In genomic region chr5:100159638-100159973, GRCm38 (mm10) we compare ENCODE assay signal across 8 mouse cellular contexts. TPM values are rescaled to one million over a fixed set of nuclear protein-coding genes. Genes with fewer than 3 reads are reported as not detected.
DNase-seq lines count a peak whose midpoint lies in the region; ATAC-seq lines count a peak whose summit lies in the region.

Gene Tmem150c, minus strand, starts transcription at chr5:100159808.

- no peak within 1 kb of the TSS for H3K27ac ChIP-seq in heart, embryonic 14.5 days (replicated peaks in 1 of 2; ENCODE audit: control insufficient read depth in 1 of 2, insufficient read depth in 1 of 2, low read depth in 2 of 2, low read length in 2 of 2)
- H3K27ac ChIP-seq in forebrain, embryonic 14.5 days (ENCODE audit: low read depth, low read length), result peak within 1 kb of the TSS; percentile 68; the same call in 1 of the 2 replicates
- no peak within 1 kb of the TSS for H3K27ac ChIP-seq in limb, embryonic 11.5 days (replicated peaks; ENCODE audit: low read depth, low read length)
- no peak within 1 kb of the TSS for H3K27ac ChIP-seq in stomach, embryonic 14.5 days (ENCODE audit: low read length)

- H3K4me1 ChIP-seq in heart, embryonic 14.5 days (ENCODE audit: control insufficient read depth in 2 of 2, insufficient read depth in 2 of 2, low read length in 2 of 2), result peaks cover 0 to 5% of the 10 kb centered on the region in 2 experiments; a peak in 2 of 4 replicates
- no peaks in the 10 kb centered on the region for H3K4me1 ChIP-seq in forebrain, embryonic 14.5 days (ENCODE audit: control insufficient read depth, insufficient read depth, low read length)
- 0 out of 2 replicates have a peak, but pooled peaks cover 2% of the 10 kb centered on the region for H3K4me1 ChIP-seq in limb, embryonic 11.5 days (ENCODE audit: control insufficient read depth, insufficient read depth, low read length)
- H3K4me1 ChIP-seq in stomach, embryonic 14.5 days (ENCODE audit: control insufficient read depth, insufficient read depth, low read length), result peaks cover 2% of the 10 kb centered on the region; the same call in 1 of the 2 replicates

- WGBS in heart, embryonic 14.5 days, result 7% methylated on average over 6 of the region's 6 CpGs
- WGBS in forebrain, embryonic 14.5 days, result 9% methylated on average over 6 of the region's 6 CpGs
- 10% methylated on average over 6 of the region's 6 CpGs for WGBS in limb, embryonic 11.5 days
- WGBS in stomach, embryonic 14.5 days, result 16% methylated on average over 6 of the region's 6 CpGs

- no peak for ATAC-seq in heart, embryonic 14.5 days (ENCODE audit: insufficient number of reproducible peaks, insufficient read depth, low FRiP score, low read depth)
- ATAC-seq in forebrain, embryonic 14.5 days, result no peak
- no peak for ATAC-seq in limb, embryonic 11.5 days (ENCODE audit: insufficient number of reproducible peaks, low FRiP score, low TSS enrichment, low read depth)
- ATAC-seq in stomach, embryonic 14.5 days (ENCODE audit: insufficient number of reproducible peaks, insufficient read depth, low FRiP score, low read depth), result no peak

- peak within 1 kb of the TSS; percentile 99 for H3K4me2 ChIP-seq in heart, embryonic 14.5 days (ENCODE audit: low read length)
- H3K4me2 ChIP-seq in forebrain, embryonic 14.5 days (ENCODE audit: low read length), result peak within 1 kb of the TSS; percentile 94
- peak within 1 kb of the TSS; percentile 100 for H3K4me2 ChIP-seq in limb, embryonic 11.5 days (ENCODE audit: low read depth, severe bottlenecking)
- H3K4me2 ChIP-seq in stomach, embryonic 14.5 days (replicated peaks; ENCODE audit: low read depth, low read length), result peak within 1 kb of the TSS; percentile 99

- no peaks in the 10 kb centered on the region for H3K36me3 ChIP-seq in heart, embryonic 14.5 days (ENCODE audit: control insufficient read depth, insufficient read depth, low read length)
- H3K36me3 ChIP-seq in forebrain, embryonic 14.5 days (ENCODE audit: control insufficient read depth, insufficient read depth, low read length), result no peaks in the 10 kb centered on the region
- H3K36me3 ChIP-seq in limb, embryonic 11.5 days (ENCODE audit: control insufficient read depth, insufficient read depth, low read length), result no peaks in the 10 kb centered on the region
- H3K36me3 ChIP-seq in stomach, embryonic 14.5 days (ENCODE audit: control insufficient read depth, insufficient read depth, low read length), result no peaks in the 10 kb centered on the region

- peak within 1 kb of the TSS; percentile 77 for H3K9ac ChIP-seq in heart, embryonic 14.5 days (ENCODE audit: low read length)
- peak within 1 kb of the TSS; percentile 90 for H3K9ac ChIP-seq in forebrain, embryonic 14.5 days (ENCODE audit: low read length)
- H3K9ac ChIP-seq in limb, embryonic 11.5 days (ENCODE audit: low read length), result peak within 1 kb of the TSS; percentile 63
- H3K9ac ChIP-seq in stomach, embryonic 14.5 days (replicated peaks; ENCODE audit: low read depth, low read length), result peak within 1 kb of the TSS; percentile 52

- H3K4me3 ChIP-seq in heart, embryonic 14.5 days (ENCODE audit: control insufficient read depth in 1 of 2, insufficient read depth in 1 of 2, low read depth in 1 of 2, low read length in 2 of 2), result peak within 1 kb of the TSS; percentile 77 to 88
- peak within 1 kb of the TSS; percentile 73 for H3K4me3 ChIP-seq in forebrain, embryonic 14.5 days (ENCODE audit: low read depth, low read length)
- peak within 1 kb of the TSS; percentile 65 for H3K4me3 ChIP-seq in limb, embryonic 11.5 days (ENCODE audit: low read depth, low read length)
- H3K4me3 ChIP-seq in stomach, embryonic 14.5 days (ENCODE audit: low read depth, low read length), result peak within 1 kb of the TSS; percentile 68

- H3K27me3 ChIP-seq in heart, embryonic 14.5 days (ENCODE audit: control insufficient read depth, insufficient read depth, low read length), result peaks cover 21% of the 10 kb centered on the region
- H3K27me3 ChIP-seq in forebrain, embryonic 14.5 days (replicated peaks; ENCODE audit: control insufficient read depth, insufficient read depth, low read length), result no peaks in the 10 kb centered on the region
- H3K27me3 ChIP-seq in limb, embryonic 11.5 days (ENCODE audit: control insufficient read depth, insufficient read depth, low read length), result peaks cover 16% of the 10 kb centered on the region
- 0 out of 2 replicates have a peak, but pooled peaks cover 3% of the 10 kb centered on the region for H3K27me3 ChIP-seq in stomach, embryonic 14.5 days (ENCODE audit: control insufficient read depth, insufficient read depth, low read length)

- DNase-seq in heart, adult 18-20 months, result no peak
- no peak for DNase-seq in adrenal gland, postnatal 14 days
- no peak for DNase-seq in forebrain, embryonic 14.5 days (ENCODE audit: low spot score)
- DNase-seq in limb, embryonic 11.5 days (ENCODE audit: low spot score), result no peak
- DNase-seq in urinary bladder, postnatal 14 days (ENCODE audit: low spot score), result no peak
- DNase-seq in frontal cortex, postnatal 10 days (ENCODE audit: low spot score in 2 of 2), result no peak

- H3K9me3 ChIP-seq in heart, embryonic 14.5 days (ENCODE audit: control insufficient read depth, low read length), result no peaks in the 10 kb centered on the region
- no peaks in the 10 kb centered on the region for H3K9me3 ChIP-seq in forebrain, embryonic 14.5 days (replicated peaks; ENCODE audit: control insufficient read depth, low read length)
- H3K9me3 ChIP-seq in limb, embryonic 11.5 days (ENCODE audit: control insufficient read depth, low read length), result no peaks in the 10 kb centered on the region
- no peaks in the 10 kb centered on the region for H3K9me3 ChIP-seq in stomach, embryonic 14.5 days (ENCODE audit: control insufficient read depth, low read depth, low read length)

RNA-seq across cellular contexts. Expression of gene Tmem150c, which starts in this region (rescaled TPM):
- 1.2 and 1.7 TPM in 2 replicates for polyA plus RNA-seq in heart, embryonic 14.5 days (2014; fragmentation: Nextera tagmentation; extraction: Ambion mirVana)
- total RNA-seq in heart, adult 18-20 months (2021), result 10 to 100 TPM in 1 of 2 experiments, 1 to 10 TPM in 1; 6.2 to 15.2 TPM
- total RNA-seq in adrenal gland, postnatal 14 days (2021), result 13.9 and 15.0 TPM in 2 replicates
- 17.0 and 21.8 TPM in 2 replicates for polyA plus RNA-seq in forebrain, embryonic 14.5 days (2014; fragmentation: Nextera tagmentation; extraction: Ambion mirVana)
- polyA plus RNA-seq in limb, embryonic 11.5 days (2014; fragmentation: Nextera tagmentation; extraction: Ambion mirVana), result 0.40 and 0.43 TPM in 2 replicates
- 4.7 and 4.9 TPM in 2 replicates for polyA plus RNA-seq in stomach, embryonic 14.5 days (2014; fragmentation: Nextera tagmentation; extraction: Ambion mirVana)
